24 mouse cellular contexts compared by ENCODE assay signal in genomic region chr7:65472048-65472447, GRCm38 (mm10). TPM values are rescaled to one million over a fixed set of nuclear protein-coding genes. Genes with fewer than 3 reads are reported as not detected.
DNase-seq lines count a peak whose midpoint lies in the region; ATAC-seq and TF ChIP-seq lines count a peak whose summit lies in the region.
"Had no signal": no experiment of that assay in that cellular context is flagged by ENCODE, and none has a peak within 500 bp of the region (broad histone marks: within the 10 kb centered on the region; RNA-seq: fewer than 3 reads in every experiment).

No protein-coding gene starts in this region.

- ATAC-seq in heart, embryonic 12.5 days (ENCODE audit: insufficient number of reproducible peaks, low FRiP score) = peak; percentile 74
- no peak for ATAC-seq in liver, postnatal 0 days
- ATAC-seq: activated CD4-positive, CD25-positive, alpha-beta regulatory T cell, adult 4 months; CD4-positive, CD25-positive, alpha-beta regulatory T cell, adult 4 months; forebrain, embryonic 13.5 days; forebrain, embryonic 15.5 days; Patski had no signal

- H3K9me3 ChIP-seq in heart, embryonic 12.5 days (replicated peaks) = no peaks in the 10 kb centered on the region; the same call in 1 of the 2 replicates
- H3K9me3 ChIP-seq in liver, postnatal 0 days (ENCODE audit: low read length) = no peaks in the 10 kb centered on the region
- H3K9me3 ChIP-seq: embryonic facial prominence, embryonic 10.5 days; embryonic facial prominence, embryonic 12.5 days; forebrain, embryonic 13.5 days; forebrain, embryonic 15.5 days; G1E had no signal

- H3K27ac ChIP-seq in heart, embryonic 12.5 days (ENCODE audit: poor library complexity, severe bottlenecking) = no peak overlapping the region
- H3K27ac ChIP-seq in liver, postnatal 0 days (ENCODE audit: low read depth) = no peak overlapping the region
- H3K27ac ChIP-seq: embryonic facial prominence, embryonic 10.5 days; embryonic facial prominence, embryonic 12.5 days; forebrain, embryonic 13.5 days; forebrain, embryonic 15.5 days had no signal

- H3K36me3 ChIP-seq in heart, embryonic 12.5 days = no peaks in the 10 kb centered on the region
- H3K36me3 ChIP-seq in liver, postnatal 0 days (replicated peaks; ENCODE audit: insufficient read depth, low read length) = no peaks in the 10 kb centered on the region
- H3K36me3 ChIP-seq: embryonic facial prominence, embryonic 10.5 days; embryonic facial prominence, embryonic 12.5 days; forebrain, embryonic 15.5 days; G1E had no signal

- WGBS in heart, embryonic 12.5 days = 31% methylated on average over 3 of the region's 3 CpGs
- WGBS in liver, postnatal 0 days (ENCODE audit: insufficient replicate concordance) = 54% methylated on average over 3 of the region's 3 CpGs

- no peak for TF ChIP-seq CTCF in liver, postnatal 0 days (IDR thresholded peaks at IDR 0.05; ENCODE audit: low read depth)

- no peak overlapping the region for H3K4me2 ChIP-seq in heart, embryonic 12.5 days
- H3K4me2 ChIP-seq in liver, postnatal 0 days (ENCODE audit: low read depth, low read length) = no peak overlapping the region
- H3K4me2 ChIP-seq: embryonic facial prominence, embryonic 12.5 days; forebrain, embryonic 13.5 days; forebrain, embryonic 15.5 days had no signal

- H3K4me3 ChIP-seq in heart, embryonic 12.5 days = no peak overlapping the region
- no peak overlapping the region for H3K4me3 ChIP-seq in liver, postnatal 0 days (ENCODE audit: low read depth, low read length)
- H3K4me3 ChIP-seq: embryonic facial prominence, embryonic 10.5 days; embryonic facial prominence, embryonic 12.5 days; forebrain, embryonic 13.5 days; forebrain, embryonic 15.5 days had no signal

- intact Hi-C loops in heart, postnatal 14 days (cut with DNase I) = no loop called here
- intact Hi-C loops in heart, postnatal 25 days (cut with DNase I) = no loop called here

- peak; percentile 64 for DNase-seq in heart, adult 11 months
- no peak for DNase-seq in heart, postnatal 14 days
- DNase-seq in heart, postnatal 25 days (ENCODE audit: low spot score) = no peak
- DNase-seq in liver, postnatal 0 days = no peak
- DNase-seq in liver = no peak
- DNase-seq: adrenal gland, adult 8-10 months; adrenal gland, postnatal 14 days; adrenal gland, postnatal 36 days; B cell, adult 2 months; cerebellum, adult 11-12 months; cerebellum, adult 2 months; cerebellum, adult 9-10 months; cerebellum, postnatal 10 days; cerebellum, postnatal 25 days had no signal

- no peak overlapping the region for H3K9ac ChIP-seq in heart, embryonic 12.5 days
- no peak overlapping the region for H3K9ac ChIP-seq in liver, postnatal 0 days (replicated peaks)
- H3K9ac ChIP-seq: embryonic facial prominence, embryonic 12.5 days; forebrain, embryonic 13.5 days; forebrain, embryonic 15.5 days had no signal

- no peaks in the 10 kb centered on the region for H3K27me3 ChIP-seq in heart, embryonic 12.5 days (replicated peaks)
- no peaks in the 10 kb centered on the region for H3K27me3 ChIP-seq in liver, postnatal 0 days (ENCODE audit: insufficient read depth, low read length)
- H3K27me3 ChIP-seq: embryonic facial prominence, embryonic 12.5 days; forebrain, embryonic 13.5 days; forebrain, embryonic 15.5 days; Patski had no signal

- peaks cover 24% of the 10 kb centered on the region for H3K4me1 ChIP-seq in heart, embryonic 12.5 days (replicated peaks)
- peaks cover 17% of the 10 kb centered on the region for H3K4me1 ChIP-seq in liver, postnatal 0 days (ENCODE audit: insufficient read depth)
- H3K4me1 ChIP-seq: forebrain, embryonic 13.5 days had no signal

- peak; percentile 42; the same call in 1 of the 2 replicates for TF ChIP-seq EP300 in liver, postnatal 0 days (IDR thresholded peaks at IDR 0.05; ENCODE audit: low read depth)

RNA-seq across cellular contexts. Expression of gene Tjp1, which starts 55.5 kb away (rescaled TPM):
- 100 to 1,000 TPM; 126 to 133 TPM for total RNA-seq in heart, postnatal 14 days (2021)
- 35.5 and 41.4 TPM in 2 replicates for polyA plus RNA-seq in heart, embryonic 12.5 days (2016; fragmentation: Nextera tagmentation; extraction: Ambion mirVana)
- 100 to 1,000 TPM; 110 to 134 TPM for total RNA-seq in heart, postnatal 25 days (2021)
- 3.4 and 3.8 TPM in 2 replicates for polyA plus RNA-seq in liver, postnatal 0 days (2015; fragmentation: Nextera tagmentation; extraction: Ambion mirVana)
- total RNA-seq: CH12.LX had no signal
- polyA plus RNA-seq: activated CD4-positive, CD25-positive, alpha-beta regulatory T cell, adult 4 months; CD4-positive, CD25-positive, alpha-beta regulatory T cell, adult 4 months had no signal
